Mouse (Mus musculus) lung, postnatal 0 days (tissue): Measurements from ENCODE around the gene Mrps7.
"Not testable (repeated sequence)": the region's sequence is repeated elsewhere in the genome, so short reads cannot be mapped to it uniquely, and the experiment has no call there.

Experiments
- CTCF ChIP-seq: IDR thresholded peaks from 2 replicates; pipeline ENCODE4 v1.5.1; 2016; ENCODE audit warnings: antibody characterized with exemption, mild to moderate bottlenecking
- EP300 ChIP-seq: IDR thresholded peaks from 2 replicates; pipeline ENCODE4 v1.6.1; 2016; ENCODE audit warnings: antibody characterized with exemption, mild to moderate bottlenecking, control low read depth

GRCm38 (mm10) chr11:115645498-115645897 lies 41.8 kb downstream of the Mrps7 start:
- TF ChIP-seq CTCF, EP300: not testable (repeated sequence)
